Comparison of ENCODE assay signal across 9 mouse cellular contexts in genomic region chr9:114978281-114979111, GRCm38 (mm10). TPM values are rescaled to one million over a fixed set of nuclear protein-coding genes. Genes with fewer than 3 reads are reported as not detected.
DNase-seq lines count a peak whose midpoint lies in the region; ATAC-seq and TF ChIP-seq lines count a peak whose summit lies in the region.
"Had no signal": no experiment of that assay in that cellular context is flagged by ENCODE, and none has a peak within 500 bp of the region (broad histone marks: within the 10 kb centered on the region; RNA-seq: fewer than 3 reads in every experiment).

TSS of gene Osbpl10 (plus strand) at chr9:114978569.

- intact Hi-C loops in left cerebral cortex, adult 2 months (cut with DNase I) = loop anchor here (1.0 to 5.0 kb wide), 5 partner anchors 30 to 254 kb away; no protein-coding TSS in a partner anchor

- H3K4me1 ChIP-seq in hindbrain, embryonic 16.5 days (ENCODE audit: control insufficient read depth, insufficient read depth, low read depth, low read length) = peaks cover 11% of the 10 kb centered on the region

- DNase-seq in adipocyte (ENCODE audit: low spot score) = peak; percentile 49
- DNase-seq in gastrocnemius, adult 8-10 months (ENCODE audit: low spot score in 2 of 2) = peak; percentile 68 to 78
- peak; percentile 82 to 87 for DNase-seq in left cerebral cortex, adult 2 months (ENCODE audit: extremely low spot score in 1 of 2, low spot score in 2 of 2)
- peak; percentile 93 for DNase-seq in lung, postnatal 36 days
- peak; percentile 82 to 85 for DNase-seq in right cerebral cortex, adult 2 months (ENCODE audit: low spot score in 2 of 2)
- no peak for DNase-seq in T-cell, adult 2 months (ENCODE audit: low spot score)

- H3K27ac ChIP-seq in hindbrain, embryonic 16.5 days (ENCODE audit: low read depth, low read length) = peak within 1 kb of the TSS; percentile 83
- H3K27ac ChIP-seq in left cerebral cortex, adult 2 months = peak within 1 kb of the TSS; percentile 96
- H3K27ac ChIP-seq: macrophage had no signal

- H3K4me3 ChIP-seq in hindbrain, embryonic 16.5 days (ENCODE audit: low read length) = peak within 1 kb of the TSS; percentile 66
- peak within 1 kb of the TSS; percentile 55 for H3K4me3 ChIP-seq in left cerebral cortex, adult 2 months

- H3K36me3 ChIP-seq in hindbrain, embryonic 16.5 days (ENCODE audit: control insufficient read depth, insufficient read depth, low read length) = no peaks in the 10 kb centered on the region

- H3K9ac ChIP-seq in hindbrain, embryonic 16.5 days (ENCODE audit: low read depth, low read length) = peak within 1 kb of the TSS; percentile 83

- TF ChIP-seq CTCF in left cerebral cortex, adult 2 months (IDR thresholded peaks at IDR 0.05) = peak; percentile 35

- H3K27me3 ChIP-seq in hindbrain, embryonic 16.5 days (replicated peaks; ENCODE audit: control insufficient read depth, insufficient read depth, low read length) = no peaks in the 10 kb centered on the region

- no peaks in the 10 kb centered on the region for H3K9me3 ChIP-seq in hindbrain, embryonic 16.5 days (ENCODE audit: control insufficient read depth, low read length)

- peak; percentile 80 for ATAC-seq in common myeloid progenitor, adult 5-6 weeks (replicated peaks; ENCODE audit: low read depth, poor library complexity, severe bottlenecking)
- ATAC-seq in hindbrain, embryonic 16.5 days = peak; percentile 85

- WGBS in hindbrain, embryonic 16.5 days = 0% methylated on average over 54 of the region's 86 CpGs

- peak within 1 kb of the TSS; percentile 95 for H3K4me2 ChIP-seq in hindbrain, embryonic 16.5 days (ENCODE audit: low read length)

RNA-seq across cellular contexts. Expression of gene Osbpl10, which starts in this region (rescaled TPM):
- 0.09 TPM in 1 of 2 replicates, not detected in the other for total RNA-seq in common myeloid progenitor, adult 5-6 weeks (2017)
- 1 to 10 TPM; 1.9 to 4.3 (median 3.1) TPM for total RNA-seq in gastrocnemius, adult 8-10 months (2022)
- 3.2 and 3.5 TPM in 2 replicates for polyA plus RNA-seq in hindbrain, embryonic 16.5 days (2015; fragmentation: Nextera tagmentation; extraction: Ambion mirVana)
- total RNA-seq in left cerebral cortex, adult 2 months (2021) = 10 to 100 TPM; 48.5 to 56.3 TPM
- polyA plus RNA-seq: macrophage had no signal

Comparison
In these comparisons a context has a peak if more than half of its experiments do, and no peak if none do; other contexts are left out.
1. RNA of gene Osbpl10 (total RNA-seq): 48.5 to 56.3 TPM in left cerebral cortex, adult 2 months; 1.9 to 4.3 TPM in gastrocnemius, adult 8-10 months and 0.09 TPM in common myeloid progenitor, adult 5-6 weeks; every median in the first group is over 4 times any median in the second.
2. Peak in ATAC-seq in common myeloid progenitor, adult 5-6 weeks; RNA of the gene not detected or under 1 TPM.